Mouse (Mus musculus) limb, embryonic 12.5 days (tissue): ENCODE measurements around the gene Cemip. TPM values are rescaled to one million over a fixed set of nuclear protein-coding genes. Genes with fewer than 3 reads are reported as not detected.

Source experiments
- ATAC-seq: fragments of 200-750 bp; cut with Nextera tagmentation; 2 replicates; pipeline ENCODE4 v1.8.0; 2017; ENCODE audit warnings: low read depth, moderate TSS enrichment; ENCODE audit not compliant: insufficient number of reproducible peaks, insufficient read depth, low FRiP score, low TSS enrichment
- H3K27ac ChIP-seq: fragments of 300-500 bp; sonication (generic); 2 replicates; pipeline ENCODE4 v1.5.1; 2016; ENCODE audit warnings: mild to moderate bottlenecking, moderate library complexity
- H3K27me3 ChIP-seq: fragments of 300-500 bp; sonication (generic); 2 replicates; pipeline ENCODE4 v1.6.1; 2016; ENCODE audit warnings: mild to moderate bottlenecking, moderate library complexity
- H3K36me3 ChIP-seq: fragments of 300-500 bp; sonication (generic); 2 replicates; pipeline ENCODE4 v1.6.1; 2016; ENCODE audit warnings: mild to moderate bottlenecking, moderate library complexity
- H3K4me1 ChIP-seq: fragments of 300-500 bp; sonication (generic); replicated peaks from 2 replicates; pipeline ENCODE4 v1.6.1; 2016
- H3K4me2 ChIP-seq: fragments of 300-500 bp; sonication (generic); 2 replicates; pipeline ENCODE4 v1.6.1; 2016; ENCODE audit warnings: mild to moderate bottlenecking, moderate library complexity
- H3K4me3 ChIP-seq: fragments of 300-500 bp; sonication (generic); replicated peaks from 2 replicates; pipeline ENCODE4 v1.5.1; 2016; ENCODE audit warnings: mild to moderate bottlenecking
- H3K9ac ChIP-seq: fragments of 300-500 bp; sonication (generic); replicated peaks from 2 replicates; pipeline ENCODE4 v1.6.1; 2016; ENCODE audit warnings: mild to moderate bottlenecking, moderate library complexity
- H3K9me3 ChIP-seq: fragments of 300-500 bp; sonication (generic); 2 replicates; pipeline ENCODE4 v1.6.1; 2016; ENCODE audit warnings: mild to moderate bottlenecking, moderate library complexity
- WGBS: fragments of 180-500 bp; shearing (Covaris S2); methylation state at CpG from one replicate; pipeline ENCODE4 v1.1.7; 2016; 5-methylcytosine and 5-hydroxymethylcytosine counted together
- polyA plus RNA-seq: library from polyadenylated mRNA; unstranded; fragments of >200 nt; fragmentation: Nextera tagmentation; extraction: Ambion mirVana; gene quantifications from 2 replicates; pipeline ENCODE4 v1.2.1, GENCODE M21; 2016

Gene Cemip
- polyA plus RNA-seq, 1 experiment from 2014 or later: 0.05 TPM

GRCm38 (mm10) chr7:84053856-84054255 lies 32.4 kb downstream of the Cemip start:
- Histone ChIP-seq H3K4me2 (no peak overlapping the region), H3K36me3 (no peaks in the 10 kb centered on the region), H3K4me3 (no peak overlapping the region), H3K9ac (no peak overlapping the region), H3K9me3 (no peaks in the 10 kb centered on the region), H3K27ac (no peak overlapping the region), H3K27me3 (no peaks in the 10 kb centered on the region), H3K4me1 (peaks cover 16% of the 10 kb centered on the region)
- no peak for ATAC-seq
- WGBS: 89% methylated on average over 7 of the region's 7 CpGs

- Histone ChIP-seq H3K4me3 (no peak overlapping the region), H3K36me3 (no peaks in the 10 kb centered on the region), H3K27me3 (no peaks in the 10 kb centered on the region), H3K4me1 (peaks cover 9% of the 10 kb centered on the region), H3K27ac (no peak overlapping the region), H3K4me2 (no peak overlapping the region), H3K9me3 (no peaks in the 10 kb centered on the region), H3K9ac (no peak overlapping the region)
- no peak for ATAC-seq
- WGBS: 83% methylated on average over 4 of the region's 4 CpGs
These were observed 34.9 kb downstream of the Cemip start for GRCm38 (mm10) chr7:84051423-84051822.

GRCm38 (mm10) chr7:84045546-84045945 lies 40.8 kb downstream of the Cemip start:
- no peak overlapping the region for H3K9ac ChIP-seq
- H3K27me3 ChIP-seq: no peaks in the 10 kb centered on the region
- H3K4me3 ChIP-seq: no peak overlapping the region
- H3K27ac ChIP-seq: no peak overlapping the region
- WGBS: 82% methylated on average over 4 of the region's 4 CpGs
- no peaks in the 10 kb centered on the region for H3K4me1 ChIP-seq
- no peaks in the 10 kb centered on the region for H3K36me3 ChIP-seq
- H3K9me3 ChIP-seq: no peaks in the 10 kb centered on the region
- ATAC-seq: no peak
- no peak overlapping the region for H3K4me2 ChIP-seq

- peaks cover 4% of the 10 kb centered on the region for H3K4me1 ChIP-seq
- ATAC-seq: no peak
- no peak overlapping the region for H3K9ac ChIP-seq
- H3K4me2 ChIP-seq: no peak overlapping the region
- H3K27ac ChIP-seq: no peak overlapping the region
- WGBS: 82% methylated on average over 4 of the region's 4 CpGs
- no peak overlapping the region for H3K4me3 ChIP-seq
- no peaks in the 10 kb centered on the region for H3K27me3 ChIP-seq
- H3K9me3 ChIP-seq: no peaks in the 10 kb centered on the region
- no peaks in the 10 kb centered on the region for H3K36me3 ChIP-seq
These were observed 41.6 kb downstream of the Cemip start for GRCm38 (mm10) chr7:84044581-84045290.

- WGBS: 74% methylated on average over 1 of the region's 1 CpGs
- Histone ChIP-seq H3K9me3 (no peaks in the 10 kb centered on the region), H3K4me3 (no peak overlapping the region), H3K9ac (no peak overlapping the region), H3K36me3 (no peaks in the 10 kb centered on the region), H3K27ac (no peak overlapping the region), H3K4me2 (no peak overlapping the region), H3K4me1 (peaks cover 6% of the 10 kb centered on the region), H3K27me3 (no peaks in the 10 kb centered on the region)
- ATAC-seq: no peak
These were observed 43.6 kb downstream of the Cemip start for GRCm38 (mm10) chr7:84042726-84043125.

- no peak overlapping the region for H3K9ac ChIP-seq
- H3K27me3 ChIP-seq: no peaks in the 10 kb centered on the region
- 66% methylated on average over 8 of the region's 8 CpGs for WGBS
- H3K27ac ChIP-seq: no peak overlapping the region
- no peak overlapping the region for H3K4me3 ChIP-seq
- H3K4me1 ChIP-seq: peaks cover 6% of the 10 kb centered on the region
- ATAC-seq: no peak
- H3K36me3 ChIP-seq: no peaks in the 10 kb centered on the region
- H3K4me2 ChIP-seq: no peak overlapping the region
- no peaks in the 10 kb centered on the region for H3K9me3 ChIP-seq
These were observed 46.3 kb downstream of the Cemip start for GRCm38 (mm10) chr7:84039856-84040522.

- no peak overlapping the region for H3K4me3 ChIP-seq
- 97% methylated on average over 10 of the region's 10 CpGs for WGBS
- H3K9ac ChIP-seq: no peak overlapping the region
- H3K27ac ChIP-seq: no peak overlapping the region
- no peaks in the 10 kb centered on the region for H3K36me3 ChIP-seq
- H3K4me2 ChIP-seq: no peak overlapping the region
- H3K9me3 ChIP-seq: no peaks in the 10 kb centered on the region
- no peaks in the 10 kb centered on the region for H3K27me3 ChIP-seq
- no peak for ATAC-seq
- H3K4me1 ChIP-seq: peaks cover 6% of the 10 kb centered on the region
These were observed 47.7 kb downstream of the Cemip start for GRCm38 (mm10) chr7:84038642-84039041.

GRCm38 (mm10) chr7:84032831-84033230 lies 53.5 kb downstream of the Cemip start:
- H3K4me3 ChIP-seq: no peak overlapping the region
- no peaks in the 10 kb centered on the region for H3K36me3 ChIP-seq
- H3K27ac ChIP-seq: no peak overlapping the region
- no peak overlapping the region for H3K4me2 ChIP-seq
- H3K4me1 ChIP-seq: peaks cover 14% of the 10 kb centered on the region
- H3K9me3 ChIP-seq: no peaks in the 10 kb centered on the region
- no peak for ATAC-seq
- WGBS: 70% methylated on average over 1 of the region's 1 CpGs
- no peaks in the 10 kb centered on the region for H3K27me3 ChIP-seq
- no peak overlapping the region for H3K9ac ChIP-seq

GRCm38 (mm10) chr7:84029120-84029771 lies 57.1 kb downstream of the Cemip start:
- Histone ChIP-seq H3K27me3 (no peaks in the 10 kb centered on the region), H3K4me1 (peaks cover 14% of the 10 kb centered on the region), H3K36me3 (no peaks in the 10 kb centered on the region), H3K9me3 (no peaks in the 10 kb centered on the region), H3K9ac (no peak overlapping the region), H3K4me2 (no peak overlapping the region), H3K4me3 (no peak overlapping the region), H3K27ac (no peak overlapping the region)
- ATAC-seq: no peak
- WGBS: 36% methylated on average over 3 of the region's 3 CpGs

- no peak for ATAC-seq
- H3K27ac ChIP-seq: no peak overlapping the region
- no peak overlapping the region for H3K4me3 ChIP-seq
- H3K9me3 ChIP-seq: no peaks in the 10 kb centered on the region
- no peak overlapping the region for H3K4me2 ChIP-seq
- H3K4me1 ChIP-seq: peaks cover 14% of the 10 kb centered on the region
- no peak overlapping the region for H3K9ac ChIP-seq
- H3K36me3 ChIP-seq: no peaks in the 10 kb centered on the region
- 85% methylated on average over 4 of the region's 4 CpGs for WGBS
- no peaks in the 10 kb centered on the region for H3K27me3 ChIP-seq
These were observed 57.9 kb downstream of the Cemip start for GRCm38 (mm10) chr7:84028368-84028767.

- Histone ChIP-seq H3K36me3 (no peaks in the 10 kb centered on the region), H3K9me3 (no peaks in the 10 kb centered on the region), H3K4me3 (no peak overlapping the region), H3K4me2 (no peak overlapping the region), H3K4me1 (peaks cover 10% of the 10 kb centered on the region), H3K9ac (no peak overlapping the region), H3K27ac (no peak overlapping the region), H3K27me3 (no peaks in the 10 kb centered on the region)
- 71% methylated on average over 1 of the region's 1 CpGs for WGBS
- no peak for ATAC-seq
These were observed 59.2 kb downstream of the Cemip start for GRCm38 (mm10) chr7:84026950-84027585.
